Mouse (Mus musculus) embryonic facial prominence, embryonic 15.5 days (tissue): ENCODE data around the gene Golga4. TPM values are rescaled to one million over a fixed set of nuclear protein-coding genes. Genes with fewer than 3 reads are reported as not detected.

Experiments
- ATAC-seq: fragments of 200-750 bp; cut with Nextera tagmentation; 2 replicates; pipeline ENCODE4 v1.8.0; 2017; ENCODE audit warnings: low read depth, moderate TSS enrichment; ENCODE audit not compliant: insufficient number of reproducible peaks, low FRiP score, low TSS enrichment
- H3K27ac ChIP-seq: fragments of 300-500 bp; sonication (generic); replicated peaks from 2 replicates; pipeline ENCODE4 v1.5.1; 2015; ENCODE audit warnings: mild to moderate bottlenecking, inconsistent platforms
- H3K27me3 ChIP-seq: fragments of 300-500 bp; sonication (generic); 2 replicates; pipeline ENCODE4 v1.6.1; 2015; ENCODE audit warnings: inconsistent platforms
- H3K36me3 ChIP-seq: fragments of 300-500 bp; sonication (generic); 2 replicates; pipeline ENCODE4 v1.6.1; 2015; ENCODE audit warnings: mild to moderate bottlenecking, inconsistent platforms
- H3K4me1 ChIP-seq: fragments of 300-500 bp; sonication (generic); 2 replicates; pipeline ENCODE4 v1.6.1; 2015; ENCODE audit warnings: inconsistent platforms
- H3K4me2 ChIP-seq: fragments of 300-500 bp; sonication (generic); replicated peaks from 2 replicates; pipeline ENCODE4 v1.6.1; 2015; ENCODE audit warnings: mild to moderate bottlenecking, inconsistent platforms
- H3K4me3 ChIP-seq: fragments of 300-500 bp; sonication (generic); replicated peaks from 2 replicates; pipeline ENCODE4 v1.5.1; 2015; ENCODE audit warnings: mild to moderate bottlenecking, inconsistent platforms
- H3K9ac ChIP-seq: fragments of 300-500 bp; sonication (generic); 2 replicates; pipeline ENCODE4 v1.6.1; 2015; ENCODE audit warnings: inconsistent platforms
- H3K9me3 ChIP-seq: fragments of 300-500 bp; sonication (generic); replicated peaks from 2 replicates; pipeline ENCODE4 v1.6.1; 2016; ENCODE audit warnings: inconsistent platforms
- WGBS: fragments of 180-500 bp; shearing (Covaris S2); methylation state at CpG from one replicate; pipeline ENCODE4 v1.1.7; 2015; 5-methylcytosine and 5-hydroxymethylcytosine counted together
- polyA plus RNA-seq: library from polyadenylated mRNA; unstranded; fragments of >200 nt; fragmentation: Nextera tagmentation; extraction: Ambion mirVana; gene quantifications from 2 replicates; pipeline ENCODE4 v1.2.1, GENCODE M21; 2015

The Golga4 gene
- polyA plus RNA-seq, result 50.3 and 51.3 TPM in 2 replicates

DNA sequence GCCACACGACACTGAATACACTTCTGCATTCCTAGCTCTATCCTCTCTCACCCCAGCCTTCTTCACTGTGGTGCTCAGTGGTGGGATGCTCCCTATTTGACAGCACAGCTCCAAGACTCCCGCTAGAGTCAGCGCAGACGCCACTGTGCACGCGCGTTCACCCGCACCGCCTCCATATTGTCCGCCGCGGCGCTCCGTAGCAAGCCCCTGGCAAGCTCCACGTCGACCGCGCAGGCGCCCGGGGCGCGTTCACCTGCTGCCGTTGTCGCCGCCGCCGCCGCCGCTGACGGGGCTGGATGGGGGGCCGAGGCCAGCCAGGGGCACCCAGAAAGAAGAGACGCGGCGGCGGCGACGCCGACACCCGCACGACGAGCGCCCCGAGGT, at the start of gene Golga4:
Golga4 (plus strand) TSS at position 248 of the 384 bp plus-strand sequence.
- no peaks in the 10 kb centered on the region for H3K9me3 ChIP-seq

DNA sequence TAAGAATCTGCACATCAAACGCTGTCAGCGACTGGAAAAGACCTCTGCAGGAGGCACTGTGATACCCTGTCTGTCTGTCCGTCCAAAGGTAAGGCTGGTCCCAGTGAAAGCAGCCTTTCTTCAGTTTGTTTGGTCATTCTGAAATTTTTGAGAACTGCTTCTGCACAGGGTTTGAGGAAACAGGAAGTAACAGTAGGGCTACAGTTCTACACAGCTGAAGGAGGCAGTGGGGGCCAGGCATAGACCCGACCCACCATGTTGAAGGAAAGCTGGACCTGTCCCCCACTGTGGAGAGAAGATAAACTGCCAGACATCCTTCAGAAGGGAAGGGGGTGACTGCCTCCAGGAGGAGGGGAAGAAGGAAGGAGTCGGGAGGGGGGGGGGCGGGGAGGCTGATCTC, 49.7 kb upstream of the Golga4 start:
- Histone ChIP-seq H3K9me3 (no peaks in the 10 kb centered on the region), H3K36me3 (no peaks in the 10 kb centered on the region), H3K9ac (no peak overlapping the region), H3K4me1 (no peaks in the 10 kb centered on the region), H3K4me3 (no peak overlapping the region), H3K4me2 (no peak overlapping the region), H3K27me3 (peaks cover 5% of the 10 kb centered on the region; the same call in 1 of the 2 replicates), H3K27ac (no peak overlapping the region)
- WGBS, result 32% methylated on average over 5 of the region's 6 CpGs
- ATAC-seq, result no peak

More for the DNA sequence above, at the start of gene Golga4:
- Histone ChIP-seq H3K27me3 (no peaks in the 10 kb centered on the region), H3K9ac (peak within 1 kb of the TSS; percentile 69), H3K4me1 (peaks cover 19% of the 10 kb centered on the region), H3K36me3 (no peaks in the 10 kb centered on the region), H3K27ac (peak within 1 kb of the TSS; percentile 60), H3K4me2 (peak within 1 kb of the TSS; percentile 95), H3K4me3 (peak within 1 kb of the TSS; percentile 90)
- ATAC-seq, result peak; percentile 80
- WGBS, result under 1% methylated on average over 43 of the region's 43 CpGs

DNA sequence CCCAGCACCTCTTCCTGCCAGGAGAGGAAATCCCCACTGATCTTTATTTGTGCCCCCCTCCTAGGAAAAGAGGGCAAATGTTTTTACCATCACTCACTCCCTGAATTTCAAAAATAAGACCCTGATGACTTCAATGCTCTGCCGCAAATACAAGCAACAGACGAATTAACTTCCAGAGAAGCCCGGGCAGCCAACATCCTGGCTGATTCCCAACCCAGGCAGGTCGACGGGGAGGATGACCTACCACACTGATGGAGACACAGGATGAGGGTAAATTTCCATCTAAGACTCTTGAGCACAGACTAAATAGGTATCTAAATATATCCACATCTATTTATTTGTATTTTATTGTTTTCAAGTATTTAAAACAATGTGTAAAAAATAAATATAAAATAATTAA, 48.0 kb upstream of the Golga4 start:
- no peak overlapping the region for H3K27ac ChIP-seq
- no peak overlapping the region for H3K4me3 ChIP-seq
- H3K27me3 ChIP-seq, result peaks cover 11% of the 10 kb centered on the region
- 9% methylated on average over 5 of the region's 5 CpGs for WGBS
- H3K4me1 ChIP-seq, result no peaks in the 10 kb centered on the region
- no peak overlapping the region for H3K4me2 ChIP-seq
- no peak overlapping the region for H3K9ac ChIP-seq
- no peak for ATAC-seq
- H3K36me3 ChIP-seq, result no peaks in the 10 kb centered on the region
- H3K9me3 ChIP-seq, result no peaks in the 10 kb centered on the region

DNA sequence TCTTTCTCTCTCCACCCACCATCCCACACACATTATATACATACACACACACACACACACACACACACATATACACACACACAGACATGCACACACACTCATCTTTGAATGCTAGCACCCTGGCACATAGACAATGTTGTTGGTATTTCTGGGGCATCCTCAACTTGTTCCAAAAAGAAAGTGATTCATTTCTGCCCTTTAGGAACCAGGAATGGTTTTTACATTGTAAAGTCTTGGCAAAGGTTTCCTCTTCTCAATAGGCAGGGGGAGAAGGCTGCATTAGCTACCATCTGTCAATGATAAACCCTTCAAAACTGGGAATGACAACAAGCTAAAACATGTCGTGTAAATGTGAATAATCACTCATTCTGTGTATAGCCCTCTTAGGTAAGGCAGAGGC, 42.0 kb upstream of the Golga4 start:
- Histone ChIP-seq H3K36me3 (no peaks in the 10 kb centered on the region), H3K9ac (no peak overlapping the region), H3K4me1 (no peaks in the 10 kb centered on the region), H3K4me3 (no peak overlapping the region), H3K27me3 (peaks cover 34% of the 10 kb centered on the region), H3K27ac (no peak overlapping the region), H3K4me2 (no peak overlapping the region), H3K9me3 (no peaks in the 10 kb centered on the region)
- no peak for ATAC-seq
- 35% methylated on average over 1 of the region's 1 CpGs for WGBS

DNA sequence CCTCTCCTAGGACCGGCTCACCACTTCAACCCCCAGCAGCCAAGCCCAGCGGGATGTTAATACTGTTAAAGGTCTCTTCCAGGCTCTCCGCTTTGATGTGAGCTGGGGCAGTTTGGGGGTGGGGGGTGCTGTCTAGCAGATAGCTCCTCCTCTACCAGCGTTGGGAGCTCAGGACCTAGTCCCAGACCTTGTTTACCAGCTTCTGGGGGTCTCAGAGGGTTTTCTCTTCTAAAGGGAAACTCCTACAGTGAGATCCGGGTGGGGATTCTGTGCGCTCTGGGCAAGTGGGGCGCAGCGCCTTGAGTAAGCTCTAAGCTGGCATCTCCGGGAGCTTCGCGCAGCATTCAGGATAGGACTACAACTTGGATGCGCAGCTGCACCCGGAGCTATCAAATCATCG, 37.8 kb upstream of the Golga4 start:
- Histone ChIP-seq H3K4me2 (no peak overlapping the region), H3K4me3 (no peak overlapping the region), H3K4me1 (0 out of 2 replicates have a peak, but pooled peaks cover 5% of the 10 kb centered on the region), H3K36me3 (no peaks in the 10 kb centered on the region), H3K27me3 (peaks cover 67% of the 10 kb centered on the region), H3K9me3 (no peaks in the 10 kb centered on the region), H3K9ac (no peak overlapping the region), H3K27ac (no peak overlapping the region)
- ATAC-seq, result no peak
- 1% methylated on average over 14 of the region's 14 CpGs for WGBS

DNA sequence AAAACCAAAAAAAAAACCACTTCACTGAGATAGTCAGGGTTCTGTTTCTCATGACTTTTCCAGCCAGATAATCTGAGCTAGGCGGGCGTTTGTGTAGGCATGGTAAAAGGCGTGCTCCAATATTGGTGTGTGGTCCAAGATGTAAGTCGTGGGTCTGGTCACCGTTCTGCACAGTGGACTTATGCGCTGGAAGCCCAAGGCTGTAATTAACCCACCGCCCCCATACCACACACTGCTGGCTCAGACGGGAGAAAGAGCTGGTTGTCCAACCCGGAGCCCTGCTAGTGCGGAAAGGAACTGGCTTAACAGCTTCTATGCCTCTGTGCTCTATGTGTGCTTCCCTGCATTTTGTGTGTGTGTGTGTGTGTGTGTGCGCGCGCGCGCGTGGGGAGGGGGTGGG, 36.8 kb upstream of the Golga4 start:
- 0 out of 2 replicates have a peak, but pooled peaks cover 5% of the 10 kb centered on the region for H3K4me1 ChIP-seq
- no peaks in the 10 kb centered on the region for H3K9me3 ChIP-seq
- no peak overlapping the region for H3K9ac ChIP-seq
- peak; percentile 77 for ATAC-seq
- H3K4me2 ChIP-seq, result no peak overlapping the region
- peaks cover 68% of the 10 kb centered on the region for H3K27me3 ChIP-seq
- no peak overlapping the region for H3K27ac ChIP-seq
- no peak overlapping the region for H3K4me3 ChIP-seq
- 3% methylated on average over 16 of the region's 16 CpGs for whole genome bisulfite sequencing
- no peaks in the 10 kb centered on the region for H3K36me3 ChIP-seq

DNA sequence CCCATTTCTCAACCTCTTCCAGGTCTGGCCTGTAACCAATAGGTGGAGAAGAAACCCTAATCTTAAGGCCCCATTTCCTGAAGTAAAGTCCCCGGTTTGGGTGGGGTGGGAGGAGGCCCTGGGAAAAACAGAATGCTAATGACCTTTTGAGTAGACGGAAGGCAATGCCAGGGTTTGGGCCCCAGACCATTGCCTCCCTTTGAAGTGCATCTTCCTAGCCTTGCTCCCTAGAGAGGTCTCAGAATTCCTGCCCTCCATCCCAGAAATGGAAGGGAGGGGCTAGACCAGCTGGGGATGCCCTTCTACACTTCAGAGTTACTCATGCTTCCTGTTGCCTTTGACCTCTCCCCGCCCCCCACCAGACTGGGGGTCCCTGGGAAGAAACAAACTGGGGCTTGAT, 34.8 kb upstream of the Golga4 start:
- peaks cover 77% of the 10 kb centered on the region for H3K27me3 ChIP-seq
- no peak for ATAC-seq
- 13% methylated on average over 3 of the region's 3 CpGs for WGBS

DNA sequence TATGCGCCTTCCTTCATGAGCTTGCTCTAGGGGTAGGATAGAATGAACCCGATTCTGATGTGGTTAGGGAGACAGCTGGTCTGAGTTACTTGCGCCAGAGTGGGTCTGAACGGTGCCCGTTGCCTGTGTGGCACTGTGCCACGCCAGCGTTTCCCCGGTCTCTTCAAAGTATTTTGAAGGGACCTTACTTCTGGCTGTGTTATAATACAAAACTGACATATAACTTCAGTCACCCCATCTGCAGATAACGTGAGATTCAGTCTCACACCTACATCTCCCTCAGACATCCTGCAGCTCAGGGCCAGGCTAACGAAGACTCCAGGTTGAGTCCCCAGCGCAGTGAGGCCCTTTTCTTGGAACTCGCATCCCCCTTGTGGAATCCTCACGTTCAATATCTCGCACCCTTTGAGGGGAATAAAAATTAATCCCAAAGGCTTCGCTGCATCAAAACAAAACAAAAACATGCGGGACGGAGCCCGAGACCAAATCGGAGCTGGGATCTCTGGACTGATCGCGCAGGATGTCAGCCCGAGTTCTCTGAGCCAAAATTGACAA, 29.8 kb upstream of the Golga4 start:
- H3K27ac ChIP-seq, result no peak overlapping the region
- peaks cover 34% of the 10 kb centered on the region for H3K4me1 ChIP-seq
- H3K36me3 ChIP-seq, result no peaks in the 10 kb centered on the region
- H3K4me2 ChIP-seq, result peak overlapping the region; percentile 38; the same call in 1 of the 2 replicates
- H3K9ac ChIP-seq, result no peak overlapping the region
- H3K27me3 ChIP-seq, result peaks cover 86% of the 10 kb centered on the region
- WGBS, result under 1% methylated on average over 22 of the region's 22 CpGs
- ATAC-seq, result no peak
- H3K4me3 ChIP-seq, result peak overlapping the region; percentile 22; the same call in 1 of the 2 replicates
- H3K9me3 ChIP-seq, result no peaks in the 10 kb centered on the region

More for the DNA sequence above, 34.8 kb upstream of the Golga4 start:
- Histone ChIP-seq H3K4me1 (0 out of 2 replicates have a peak, but pooled peaks cover 6% of the 10 kb centered on the region), H3K9ac (no peak overlapping the region), H3K4me3 (no peak overlapping the region), H3K9me3 (no peaks in the 10 kb centered on the region), H3K4me2 (no peak overlapping the region), H3K27ac (no peak overlapping the region), H3K36me3 (no peaks in the 10 kb centered on the region)

DNA sequence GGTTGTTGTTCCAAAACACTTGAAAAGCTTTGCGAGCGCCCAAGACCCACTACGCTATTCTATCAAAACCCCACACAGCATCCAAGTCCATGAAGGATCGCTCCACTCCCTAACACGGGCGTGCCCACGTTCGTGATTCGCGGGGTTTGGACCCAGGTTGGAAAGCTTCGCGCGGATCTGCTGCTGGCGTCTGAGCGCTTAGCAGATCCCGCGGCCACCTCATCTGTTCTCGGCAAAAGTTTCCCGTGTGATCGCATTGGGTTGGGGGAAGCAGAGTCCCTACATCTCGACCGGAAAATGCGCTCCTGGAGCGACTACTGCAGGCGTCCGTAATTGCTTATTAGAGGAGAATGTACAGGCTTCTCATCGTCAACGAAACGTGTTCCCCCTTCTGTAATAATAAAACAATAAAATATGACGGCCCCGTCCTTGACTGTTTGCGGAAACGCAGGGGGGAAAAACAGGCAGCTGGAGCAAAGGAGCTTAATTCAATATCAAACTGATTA, 29.2 kb upstream of the Golga4 start:
- ATAC-seq, result no peak
- no peaks in the 10 kb centered on the region for H3K36me3 ChIP-seq
- peak overlapping the region; percentile 38 for H3K4me2 ChIP-seq
- peaks cover 34% of the 10 kb centered on the region for H3K4me1 ChIP-seq
- WGBS, result under 1% methylated on average over 33 of the region's 33 CpGs
- H3K27ac ChIP-seq, result no peak overlapping the region
- peak overlapping the region; percentile 22 for H3K4me3 ChIP-seq
- no peak overlapping the region for H3K9ac ChIP-seq
- H3K9me3 ChIP-seq, result no peaks in the 10 kb centered on the region
- peaks cover 86% of the 10 kb centered on the region for H3K27me3 ChIP-seq

DNA sequence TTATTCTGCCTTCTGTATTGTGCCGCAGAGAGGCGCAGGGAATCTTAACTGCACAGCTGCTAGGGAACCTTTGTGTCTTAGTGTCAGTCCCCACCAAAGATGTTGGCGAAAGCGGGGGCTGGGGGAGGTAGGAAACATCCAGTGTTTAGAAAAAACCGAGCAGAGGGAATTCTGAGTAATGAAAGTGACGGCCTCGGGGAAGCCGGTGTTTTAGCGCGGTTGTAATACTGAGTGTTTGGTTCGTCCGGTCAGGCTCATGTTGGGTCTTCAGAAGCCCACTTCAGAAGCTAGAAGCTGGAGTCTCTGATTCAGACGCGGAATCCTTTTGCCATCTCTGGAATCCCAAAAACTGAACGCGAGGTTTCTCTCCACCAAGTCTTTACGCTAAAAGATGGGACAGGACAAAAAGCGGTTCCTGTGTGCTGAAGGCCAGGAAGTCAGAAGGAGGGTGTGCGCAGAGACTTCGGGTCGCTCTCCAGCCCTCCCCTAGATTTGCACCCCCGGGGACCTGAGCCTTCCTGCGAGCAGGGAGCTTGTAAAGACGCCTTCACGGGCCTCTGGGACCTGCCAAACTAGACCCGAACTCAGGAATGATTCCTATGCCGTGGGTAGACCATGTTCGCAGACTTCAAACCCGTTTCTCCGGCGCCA, 28.7 kb upstream of the Golga4 start:
- ATAC-seq, result no peak
- no peaks in the 10 kb centered on the region for H3K36me3 ChIP-seq
- H3K9ac ChIP-seq, result no peak overlapping the region
- H3K27ac ChIP-seq, result no peak overlapping the region
- peak overlapping the region; percentile 38 for H3K4me2 ChIP-seq
- peak overlapping the region; percentile 22 for H3K4me3 ChIP-seq
- WGBS, result under 1% methylated on average over 31 of the region's 31 CpGs
- peaks cover 87% of the 10 kb centered on the region for H3K27me3 ChIP-seq
- H3K4me1 ChIP-seq, result peaks cover 34% of the 10 kb centered on the region
- no peaks in the 10 kb centered on the region for H3K9me3 ChIP-seq

DNA sequence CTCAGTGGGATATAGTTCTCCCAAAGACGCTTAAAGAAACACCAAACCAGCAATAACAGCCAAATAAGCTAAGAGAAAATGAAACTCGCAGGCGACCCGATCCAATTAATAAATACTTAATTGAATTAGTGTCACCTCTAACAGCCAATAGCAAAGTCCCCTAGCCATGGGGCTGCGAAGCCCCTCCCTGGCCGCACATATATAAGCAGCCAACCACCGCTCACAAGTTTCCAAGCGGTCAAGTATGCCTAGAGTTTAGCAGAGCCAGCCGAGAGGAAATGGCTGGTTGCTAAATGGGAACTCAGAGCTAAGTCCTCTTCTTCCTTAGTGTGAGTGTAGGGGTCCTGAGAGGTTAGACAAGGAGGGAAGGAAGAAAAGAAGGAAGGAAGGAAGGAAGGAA, 28.1 kb upstream of the Golga4 start, which contains the start of gene Eomes:
Eomes (plus strand) TSS at position 252 of the 400 bp plus-strand sequence.
- Histone ChIP-seq H3K4me1 (peaks cover 34% of the 10 kb centered on the region), H3K9me3 (no peaks in the 10 kb centered on the region), H3K27ac (no peak within 1 kb of the TSS), H3K27me3 (peaks cover 88% of the 10 kb centered on the region), H3K4me3 (peak within 1 kb of the TSS; percentile 43), H3K9ac (0 out of 2 replicates have a peak within 1 kb of the TSS, but pooled peaks have one; percentile 15), H3K36me3 (no peaks in the 10 kb centered on the region), H3K4me2 (peak within 1 kb of the TSS; percentile 82)
- 1% methylated on average over 9 of the region's 9 CpGs for WGBS
- ATAC-seq, result no peak
